8 mouse cellular contexts compared by ENCODE assay signal in genomic region chr6:31885196-31885595, GRCm38 (mm10).
DNase-seq lines count a peak whose midpoint lies in the region; ATAC-seq and TF ChIP-seq lines count a peak whose summit lies in the region.
"Not testable (repeated sequence)": the region's sequence is repeated elsewhere in the genome, so short reads cannot be mapped to it uniquely, and the experiment has no call there.

No protein-coding gene starts in this region.

- peak; percentile 11 for DNase-seq in 3T3-L1 (ENCODE audit: low read depth, low spot score)
- peak; percentile 34 for DNase-seq in NIH3T3 (ENCODE audit: low read depth)
- peak; percentile 2 to 3 for DNase-seq in adrenal gland, postnatal 36 days
- peak; percentile 49 for DNase-seq in embryo, embryonic 11 days
- peak; percentile 24 for DNase-seq in embryonic facial prominence, embryonic 14.5 days (ENCODE audit: low spot score)
- DNase-seq in intestine, embryonic 14.5 days (ENCODE audit: low spot score), result peak; percentile 68
- DNase-seq in limb, embryonic 14.5 days (ENCODE audit: low spot score), result peak; percentile 59
- DNase-seq in neural tube, embryonic 10.5 days (ENCODE audit: extremely low spot score, low spot score), result peak; percentile 34

- not testable (repeated sequence) for H3K4me3 ChIP-seq in embryonic facial prominence, embryonic 14.5 days (ENCODE audit: low read depth, low read length); intestine, embryonic 14.5 days (ENCODE audit: low read depth, low read length); limb, embryonic 14.5 days (replicated peaks; ENCODE audit: low read length)

- not testable (repeated sequence) for H3K27ac ChIP-seq in embryonic facial prominence, embryonic 14.5 days (replicated peaks; ENCODE audit: low read depth, low read length); intestine, embryonic 14.5 days (ENCODE audit: low read depth); limb, embryonic 14.5 days (replicated peaks; ENCODE audit: low read depth, low read length)

- WGBS in embryonic facial prominence, embryonic 14.5 days, result 4% methylated on average over 1 of the region's 1 CpGs
- 6% methylated on average over 1 of the region's 1 CpGs for WGBS in intestine, embryonic 14.5 days
- 11% methylated on average over 1 of the region's 1 CpGs for WGBS in limb, embryonic 14.5 days

- not testable (repeated sequence) for H3K36me3 ChIP-seq in embryonic facial prominence, embryonic 14.5 days (ENCODE audit: control insufficient read depth, insufficient read depth, low read length); intestine, embryonic 14.5 days (ENCODE audit: control insufficient read depth, insufficient read depth, low read length); limb, embryonic 14.5 days (ENCODE audit: control insufficient read depth, insufficient read depth, low read length)

- H3K4me2 ChIP-seq in embryonic facial prominence, embryonic 14.5 days (ENCODE audit: low read depth, low read length); intestine, embryonic 14.5 days (ENCODE audit: low read length); limb, embryonic 14.5 days (replicated peaks; ENCODE audit: low read depth, low read length, severe bottlenecking): not testable (repeated sequence)

- H3K9ac ChIP-seq in embryonic facial prominence, embryonic 14.5 days (ENCODE audit: low read depth, low read length); intestine, embryonic 14.5 days (ENCODE audit: low read length); limb, embryonic 14.5 days (ENCODE audit: low read depth, low read length, severe bottlenecking): not testable (repeated sequence)

- not testable (repeated sequence) for ATAC-seq in embryonic facial prominence, embryonic 14.5 days (ENCODE audit: low read depth); intestine, embryonic 14.5 days (replicated peaks; ENCODE audit: low FRiP score, low TSS enrichment, low read depth); limb, embryonic 14.5 days (ENCODE audit: low FRiP score, low read depth)

- not testable (repeated sequence) for H3K9me3 ChIP-seq in embryonic facial prominence, embryonic 14.5 days (ENCODE audit: control insufficient read depth, low read length); intestine, embryonic 14.5 days (ENCODE audit: control insufficient read depth, low read length); limb, embryonic 14.5 days (ENCODE audit: control insufficient read depth, low read length)

- not testable (repeated sequence) for H3K27me3 ChIP-seq in embryonic facial prominence, embryonic 14.5 days (replicated peaks; ENCODE audit: control insufficient read depth, insufficient read depth, low read length); intestine, embryonic 14.5 days (replicated peaks; ENCODE audit: control insufficient read depth, insufficient read depth, low read length); limb, embryonic 14.5 days (ENCODE audit: control insufficient read depth, insufficient read depth, low read length)

- H3K4me1 ChIP-seq in embryonic facial prominence, embryonic 14.5 days (ENCODE audit: control insufficient read depth, insufficient read depth, low read length); intestine, embryonic 14.5 days (replicated peaks; ENCODE audit: control insufficient read depth, insufficient read depth, low read length); limb, embryonic 14.5 days (ENCODE audit: control insufficient read depth, insufficient read depth, low read length): not testable (repeated sequence)

- TF ChIP-seq POLR2A in limb, embryonic 14.5 days (IDR thresholded peaks at IDR 0.05; ENCODE audit: borderline replicate concordance, extremely low read depth, insufficient read depth, insufficient read length), result not testable (repeated sequence)

Comparison
In these comparisons a context has a peak if more than half of its experiments do, and no peak if none do; other contexts are left out.
1. DNase-seq: peak in every context shown above with its lines; median percentile 68 in intestine, embryonic 14.5 days; 59 in limb, embryonic 14.5 days; 49 in embryo, embryonic 11 days; 34 in NIH3T3; 34 in neural tube, embryonic 10.5 days; 24 in embryonic facial prominence, embryonic 14.5 days; 11 in 3T3-L1; 2 in adrenal gland, postnatal 36 days.